Mouse (Mus musculus) inflammation-experienced regulatory T-cells (primary cell): Measurements from ENCODE around the gene Mia2. TPM values are rescaled to one million over a fixed set of nuclear protein-coding genes. Genes with fewer than 3 reads are reported as not detected.

Source experiments
- polyA plus RNA-seq, 2 experiments: library from polyadenylated mRNA; unstranded; fragments of 100-300 nt; shearing (Covaris generic); gene quantifications; one replicate each; pipeline ENCODE4 v1.2.1; 2017

Gene Mia2
- polyA plus RNA-seq = 100 to 1,000 TPM; 139 to 179 TPM

DNA sequence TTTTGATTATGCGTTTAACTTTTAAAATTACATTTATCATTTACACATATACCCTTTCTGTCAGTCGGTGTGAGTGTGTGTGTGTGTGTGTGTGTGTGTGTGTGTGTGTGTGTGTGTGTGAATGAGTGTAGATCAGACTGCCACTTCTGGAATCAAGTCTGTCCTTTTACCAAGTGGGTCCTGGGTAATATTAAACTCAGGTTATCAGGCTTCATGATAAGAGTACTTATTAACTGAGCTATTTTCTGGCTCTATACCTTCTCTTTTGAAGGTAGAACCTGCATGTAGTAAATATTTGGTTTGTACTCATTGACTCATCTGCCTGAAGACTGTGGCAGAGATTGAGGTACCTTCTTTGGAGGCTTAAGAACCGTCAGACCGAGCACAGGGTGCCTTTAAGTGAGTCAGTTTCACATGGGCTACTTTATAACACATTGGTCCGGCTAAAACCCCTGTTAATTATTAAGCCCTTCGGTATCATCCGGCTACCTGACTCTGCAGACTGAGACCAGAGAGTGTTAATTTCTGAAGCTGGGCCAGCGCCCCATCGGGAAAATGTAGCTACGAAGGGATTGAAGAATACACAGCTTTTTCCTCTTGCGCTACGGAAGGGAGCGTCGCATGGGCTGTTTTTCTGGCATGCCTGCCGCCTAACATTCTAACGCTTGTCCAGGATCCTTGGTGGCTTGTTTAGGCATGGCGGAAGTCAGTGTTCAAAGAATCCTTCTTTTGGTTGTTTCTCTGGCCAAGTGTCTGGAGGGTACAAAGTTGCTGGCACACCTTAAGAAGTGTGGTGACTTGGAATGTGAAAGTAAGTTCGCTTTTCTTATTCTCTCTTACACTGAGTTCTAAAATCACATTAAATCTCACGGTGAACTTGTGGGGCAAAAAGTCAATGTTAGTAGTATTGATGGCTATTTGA lies at the start of gene Mia2:
Mia2 (plus strand) TSS at position 696 of the 922 bp plus-strand sequence.

DNA sequence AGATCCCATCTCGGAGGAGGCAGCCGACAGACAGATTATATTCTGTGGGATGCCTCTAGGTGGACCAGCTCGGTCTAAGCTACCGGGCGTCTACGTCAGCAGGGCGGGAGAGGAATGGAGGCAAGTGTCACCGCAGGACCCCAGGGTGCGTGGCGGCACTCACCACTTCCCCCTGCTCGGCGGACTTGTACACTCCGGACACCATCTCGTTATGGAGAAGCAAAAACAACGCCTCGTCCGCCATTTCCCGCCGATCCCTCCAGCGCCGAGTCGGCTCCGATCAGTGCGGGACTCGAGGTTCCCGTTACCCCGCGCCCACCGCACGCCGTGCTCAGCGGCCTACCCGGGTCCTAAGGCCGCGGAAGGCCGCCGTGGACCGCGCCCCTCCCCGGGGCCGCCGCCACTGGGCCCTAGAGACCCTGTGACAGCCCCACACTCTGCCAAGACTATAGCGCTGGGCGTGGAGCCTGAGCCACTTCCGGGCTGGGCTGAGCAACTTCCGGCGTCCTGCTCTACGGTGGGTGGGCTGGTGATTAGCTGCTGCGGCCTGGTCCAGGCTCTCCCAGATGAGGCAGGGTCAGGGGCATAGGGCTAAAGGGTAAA lies 34.5 kb upstream of the Mia2 start, which contains the start of gene Trappc6b:
Trappc6b (minus strand) TSS at position 480 of the 603 bp plus-strand sequence.

DNA sequence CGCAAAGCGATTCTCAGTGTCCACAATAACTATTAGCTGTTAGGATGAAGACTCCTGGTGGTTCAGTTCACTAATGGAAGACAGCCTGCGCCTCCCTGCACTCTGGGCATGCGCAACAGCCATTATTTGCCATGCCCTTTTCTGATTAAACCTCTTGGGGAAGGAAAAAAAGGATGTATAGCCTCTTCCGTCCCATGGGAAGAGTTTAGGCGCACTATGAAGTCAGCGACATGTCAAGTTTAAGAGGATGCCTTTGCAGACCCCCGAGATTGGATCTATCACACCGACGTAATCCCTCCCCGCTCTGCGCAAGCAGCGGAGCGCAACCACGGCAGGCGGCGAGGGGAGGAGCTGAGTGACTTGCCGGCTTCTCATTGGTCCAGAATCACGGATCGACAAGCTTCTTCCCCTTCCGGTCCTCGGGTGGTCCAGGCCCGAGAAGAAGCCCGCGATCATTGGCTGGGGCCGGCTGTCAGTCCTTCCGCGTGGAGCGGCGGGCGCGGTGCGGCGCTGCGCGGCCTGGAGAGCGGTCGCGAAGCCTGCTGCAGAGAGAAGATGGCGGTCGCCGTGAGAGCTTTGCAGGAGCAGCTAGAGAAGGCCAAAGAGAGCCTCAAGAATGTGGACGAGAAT lies 29.0 kb upstream of the Mia2 start, which contains the start of gene Pnn:
Pnn (plus strand) TSS at position 437 of the 630 bp plus-strand sequence.

DNA sequence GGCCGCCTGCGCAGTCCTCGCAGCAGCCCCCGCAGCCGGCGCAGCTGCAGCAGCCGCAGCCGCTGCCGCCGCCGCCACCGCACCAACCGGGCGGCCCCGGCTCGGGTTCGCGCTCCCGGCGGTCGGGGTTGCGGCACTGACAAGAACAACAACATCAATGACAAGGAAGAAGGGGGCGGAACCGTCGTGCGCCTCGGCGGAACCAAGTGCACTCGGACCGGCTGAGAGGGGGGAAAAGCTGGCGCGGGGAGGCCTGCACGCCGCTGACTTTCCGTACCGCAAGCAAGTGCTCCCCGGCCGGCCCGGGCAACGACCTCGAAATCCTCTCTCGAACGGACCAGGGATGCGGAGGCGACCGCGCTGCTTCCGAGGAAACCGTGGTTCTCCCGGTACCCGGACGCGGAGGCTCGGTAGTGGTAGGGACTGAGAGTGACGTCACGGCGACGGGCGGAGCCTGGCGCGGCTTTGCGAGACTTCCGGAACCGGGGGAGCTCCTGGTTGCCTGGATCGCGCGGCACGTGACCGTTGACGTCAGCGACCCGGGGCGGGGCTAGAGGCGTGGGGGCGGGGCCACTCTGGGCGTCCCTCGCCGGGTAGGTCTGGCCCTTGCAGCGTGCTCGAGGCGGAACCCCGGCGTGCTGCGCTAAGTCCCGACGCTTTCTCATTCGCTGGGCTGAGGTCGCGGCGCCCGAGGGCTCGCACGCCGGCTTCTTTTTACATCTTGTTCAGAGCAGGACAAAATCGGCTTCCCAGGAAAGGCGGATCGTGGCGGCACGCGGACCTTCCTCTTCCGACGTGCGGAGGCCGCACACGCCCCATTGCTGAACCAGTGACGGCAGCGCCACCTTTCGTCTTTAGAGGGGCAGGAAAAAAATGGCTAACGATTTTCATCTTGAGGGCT lies 124.0 kb downstream of the Mia2 start, which contains the start of gene Fbxo33:
Fbxo33 (minus strand) TSS at position 401 of the 901 bp plus-strand sequence.

Other genes with a start within 250 kb of the Mia2 start
- gene Sec23a, start 83.8 kb upstream of the Mia2 start, polyA plus RNA-seq = 10 to 100 TPM; 26.5 to 34.7 TPM
- 10 to 100 TPM; 24.8 to 28.1 TPM for gene Gemin2, start 82.4 kb upstream of the Mia2 start, polyA plus RNA-seq
- gene Trappc6b, start 34.3 kb upstream of the Mia2 start, polyA plus RNA-seq = 100 to 1,000 TPM; 104 to 120 TPM
- gene Pnn, start 28.9 kb upstream of the Mia2 start, polyA plus RNA-seq = 100 to 1,000 TPM; 105 to 125 TPM
- 10 to 100 TPM; 40.6 to 50.9 TPM for gene Fbxo33, start 123.9 kb downstream of the Mia2 start, polyA plus RNA-seq